Mouse (Mus musculus) forebrain, embryonic 12.5 days (tissue): ENCODE results near the gene Scd3. TPM values are rescaled to one million over a fixed set of nuclear protein-coding genes. Genes with fewer than 3 reads are reported as not detected.
A peak's percentile ranks its signal among the peaks of the same experiment; 100 is the strongest.

Experiments
- ATAC-seq: fragments of 200-750 bp; cut with Nextera tagmentation; 2 replicates; pipeline ENCODE4 v1.8.0; 2017; ENCODE audit warnings: moderate TSS enrichment; ENCODE audit not compliant: low FRiP score
- H3K27ac ChIP-seq: fragments of 300-500 bp; sonication (generic); 2 replicates; pipeline ENCODE4 v1.5.1; 2016; ENCODE audit warnings: mild to moderate bottlenecking
- H3K27me3 ChIP-seq: fragments of 300-500 bp; sonication (generic); 2 replicates; pipeline ENCODE4 v1.6.1; 2016; ENCODE audit warnings: mild to moderate bottlenecking
- H3K36me3 ChIP-seq: fragments of 300-500 bp; sonication (generic); replicated peaks from 2 replicates; pipeline ENCODE4 v1.6.1; 2016; ENCODE audit warnings: mild to moderate bottlenecking
- H3K4me1 ChIP-seq: fragments of 300-500 bp; sonication (generic); 2 replicates; pipeline ENCODE4 v1.6.1; 2016
- H3K4me2 ChIP-seq: fragments of 300-500 bp; sonication (generic); 2 replicates; pipeline ENCODE4 v1.6.1; 2016; ENCODE audit warnings: mild to moderate bottlenecking, moderate library complexity
- H3K4me3 ChIP-seq: fragments of 300-500 bp; sonication (generic); replicated peaks from 2 replicates; pipeline ENCODE4 v1.5.1; 2016; ENCODE audit warnings: mild to moderate bottlenecking
- H3K9ac ChIP-seq: fragments of 300-500 bp; sonication (generic); 2 replicates; pipeline ENCODE4 v1.6.1; 2016; ENCODE audit warnings: mild to moderate bottlenecking
- H3K9me3 ChIP-seq: fragments of 300-500 bp; sonication (generic); 2 replicates; pipeline ENCODE4 v1.6.1; 2016
- WGBS: fragments of 180-500 bp; shearing (Covaris S2); methylation state at CpG from one replicate; pipeline ENCODE4 v1.1.7; 2016; 5-methylcytosine and 5-hydroxymethylcytosine counted together
- polyA plus RNA-seq: library from polyadenylated mRNA; unstranded; fragments of >200 nt; fragmentation: Nextera tagmentation; extraction: Ambion mirVana; gene quantifications from 2 replicates; pipeline ENCODE4 v1.2.1, GENCODE M21; 2016

Scd3 gene
- polyA plus RNA-seq, 1 experiment from 2014 or later = 0.77 TPM

DNA sequence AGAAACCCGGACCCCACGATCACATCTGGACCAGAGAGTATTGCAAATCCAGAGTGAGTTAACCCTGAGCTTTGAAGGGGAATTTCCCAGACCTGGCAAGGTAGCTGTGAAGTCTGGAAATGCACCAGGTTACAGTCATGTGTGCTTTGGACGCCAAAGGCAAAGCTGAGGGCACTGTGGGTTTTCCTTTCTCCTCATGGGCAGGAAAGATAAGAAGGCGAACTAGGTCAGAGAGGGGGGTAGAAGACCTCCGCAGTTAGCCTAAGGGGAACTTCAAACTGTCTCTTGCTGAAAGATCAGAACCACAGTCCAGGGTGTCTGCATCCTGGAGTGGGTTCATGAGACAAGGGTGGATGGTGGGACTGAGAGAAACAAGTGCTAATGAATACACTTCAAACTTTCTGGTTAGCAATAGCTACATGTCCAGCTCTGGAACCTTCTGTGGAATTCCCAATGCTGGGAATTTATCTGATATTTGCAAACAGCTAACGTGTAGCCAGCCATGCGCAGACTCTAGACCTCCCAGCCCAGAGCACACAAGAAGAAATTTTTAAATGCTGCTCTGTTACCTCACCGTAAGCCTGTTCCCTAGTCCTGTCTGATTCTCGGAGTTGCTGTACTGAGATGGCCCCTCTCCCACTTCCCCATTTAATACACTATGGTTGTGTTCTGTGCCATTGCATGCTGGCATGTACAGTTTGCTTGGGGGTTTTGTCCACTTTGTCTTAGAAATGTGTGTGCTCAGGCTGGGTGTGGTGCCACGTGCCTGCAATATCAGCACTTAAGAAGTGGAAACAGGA, 5.8 kb upstream of the Scd3 start:
- Histone ChIP-seq H3K36me3 (no peaks in the 10 kb centered on the region), H3K9me3 (no peaks in the 10 kb centered on the region), H3K4me2 (no peak overlapping the region), H3K27me3 (no peaks in the 10 kb centered on the region), H3K4me3 (no peak overlapping the region), H3K27ac (no peak overlapping the region), H3K9ac (no peak overlapping the region), H3K4me1 (0 out of 2 replicates have a peak, but pooled peaks cover 3% of the 10 kb centered on the region)
- ATAC-seq = no peak
- 89% methylated on average over 10 of the region's 10 CpGs for WGBS

GRCm38 (mm10) chr19:44198494-44198893, 4.6 kb upstream of the Scd3 start:
- WGBS = 91% methylated on average over 6 of the region's 6 CpGs
- H3K9ac ChIP-seq = no peak overlapping the region
- ATAC-seq = no peak

GRCm38 (mm10) chr19:44198964-44199363, 4.1 kb upstream of the Scd3 start:
- Histone ChIP-seq H3K4me1 (no peaks in the 10 kb centered on the region), H3K4me3 (no peak overlapping the region), H3K4me2 (no peak overlapping the region), H3K27ac (no peak overlapping the region), H3K27me3 (no peaks in the 10 kb centered on the region), H3K9me3 (0 out of 2 replicates have a peak, but pooled peaks cover 3% of the 10 kb centered on the region), H3K36me3 (no peaks in the 10 kb centered on the region), H3K9ac (no peak overlapping the region)
- 76% methylated on average over 2 of the region's 2 CpGs for WGBS
- no peak for ATAC-seq

More at GRCm38 (mm10) chr19:44198494-44198893, 4.6 kb upstream of the Scd3 start:
- Histone ChIP-seq H3K4me1 (no peaks in the 10 kb centered on the region), H3K4me3 (no peak overlapping the region), H3K27ac (no peak overlapping the region), H3K27me3 (no peaks in the 10 kb centered on the region), H3K4me2 (no peak overlapping the region), H3K9me3 (0 out of 2 replicates have a peak, but pooled peaks cover 3% of the 10 kb centered on the region), H3K36me3 (no peaks in the 10 kb centered on the region)

DNA sequence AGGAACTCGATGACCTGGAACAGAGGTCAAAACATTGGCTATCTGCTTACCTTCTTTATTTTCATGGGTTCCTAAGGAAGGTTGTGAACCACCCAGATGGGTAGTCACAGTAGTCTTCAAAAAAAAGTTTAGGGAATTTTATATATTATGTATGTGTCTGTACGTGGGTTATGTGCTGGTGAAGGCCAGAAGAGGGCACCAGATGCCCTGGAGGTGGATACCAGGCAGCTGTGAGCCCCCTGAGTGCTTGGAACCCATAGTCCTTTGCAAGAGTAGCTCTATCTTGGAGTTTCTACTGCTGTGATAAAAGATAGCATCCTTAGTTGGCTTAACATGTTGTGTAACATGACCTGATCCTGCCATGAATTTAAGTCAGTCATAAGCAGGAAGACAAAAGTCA, 4.0 kb downstream of the Scd3 start:
- 75% methylated on average over 2 of the region's 2 CpGs for WGBS
- Histone ChIP-seq H3K4me1 (no peaks in the 10 kb centered on the region), H3K36me3 (no peaks in the 10 kb centered on the region), H3K27ac (no peak overlapping the region), H3K27me3 (no peaks in the 10 kb centered on the region), H3K9ac (no peak overlapping the region), H3K4me2 (no peak overlapping the region), H3K4me3 (no peak overlapping the region), H3K9me3 (0 out of 2 replicates have a peak, but pooled peaks cover 3% of the 10 kb centered on the region)
- ATAC-seq = no peak

DNA sequence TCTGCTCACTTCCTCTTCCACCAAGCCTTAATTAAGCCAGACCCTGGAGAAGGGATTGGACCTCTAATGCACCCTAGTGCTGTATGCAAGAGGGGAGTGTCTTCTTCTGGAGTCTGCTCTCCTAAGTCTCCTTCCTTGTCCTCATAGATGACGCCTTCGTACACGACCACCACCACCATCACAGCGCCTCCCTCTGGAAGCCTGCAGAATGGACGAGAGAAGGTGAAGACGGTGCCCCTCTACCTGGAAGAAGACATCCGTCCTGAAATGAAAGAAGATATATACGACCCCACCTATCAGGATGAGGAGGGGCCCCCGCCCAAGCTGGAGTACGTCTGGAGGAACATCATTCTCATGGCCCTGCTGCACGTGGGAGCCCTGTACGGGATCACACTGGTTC, 12.2 kb downstream of the Scd3 start:
- H3K4me3 ChIP-seq = no peak overlapping the region
- no peaks in the 10 kb centered on the region for H3K4me1 ChIP-seq
- no peaks in the 10 kb centered on the region for H3K27me3 ChIP-seq
- ATAC-seq = no peak
- H3K36me3 ChIP-seq = no peaks in the 10 kb centered on the region
- H3K9ac ChIP-seq = no peak overlapping the region
- WGBS = 73% methylated on average over 12 of the region's 12 CpGs
- H3K4me2 ChIP-seq = no peak overlapping the region
- H3K9me3 ChIP-seq = no peaks in the 10 kb centered on the region
- H3K27ac ChIP-seq = no peak overlapping the region

DNA sequence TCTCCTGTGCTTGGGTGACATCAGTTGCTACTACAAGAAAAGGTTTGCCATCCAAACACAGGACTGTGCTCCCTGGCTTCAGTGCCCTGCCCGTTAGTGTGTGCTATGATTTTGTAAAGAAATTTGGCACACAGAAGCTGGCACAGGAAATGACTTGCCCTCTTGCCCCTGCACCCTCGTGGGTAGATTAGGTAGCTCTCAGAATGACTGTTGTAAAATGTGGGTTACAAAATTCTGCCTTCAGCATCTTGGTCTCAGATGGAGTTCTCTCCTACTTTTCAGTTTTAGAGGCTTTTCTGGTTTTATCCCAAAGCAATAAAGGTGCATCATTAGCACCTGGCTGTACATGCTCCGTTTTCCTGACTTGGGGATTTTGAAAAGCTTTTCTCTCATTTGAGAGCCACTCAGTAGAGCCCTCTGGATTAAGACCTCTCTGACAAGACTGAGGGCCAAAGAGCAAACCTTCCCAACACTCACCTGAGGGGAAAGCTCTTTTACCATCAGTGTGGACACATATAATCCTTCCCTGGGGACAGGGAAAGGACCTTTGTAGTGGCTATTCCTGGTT, 15.0 kb downstream of the Scd3 start:
- Histone ChIP-seq H3K4me1 (no peaks in the 10 kb centered on the region), H3K27ac (no peak overlapping the region), H3K9me3 (no peaks in the 10 kb centered on the region), H3K4me3 (no peak overlapping the region), H3K27me3 (no peaks in the 10 kb centered on the region), H3K4me2 (no peak overlapping the region), H3K9ac (no peak overlapping the region), H3K36me3 (no peaks in the 10 kb centered on the region)
- ATAC-seq = no peak
- WGBS = 71% methylated on average over 3 of the region's 3 CpGs

- Histone ChIP-seq H3K4me3 (no peak overlapping the region), H3K4me2 (no peak overlapping the region), H3K27me3 (no peaks in the 10 kb centered on the region), H3K9me3 (no peaks in the 10 kb centered on the region), H3K27ac (no peak overlapping the region), H3K36me3 (no peaks in the 10 kb centered on the region), H3K9ac (no peak overlapping the region), H3K4me1 (no peaks in the 10 kb centered on the region)
- 94% methylated on average over 5 of the region's 5 CpGs for WGBS
- no peak for ATAC-seq
Measured at GRCm38 (mm10) chr19:44225728-44226127, 22.7 kb downstream of the Scd3 start.

GRCm38 (mm10) chr19:44229776-44230175, 26.7 kb downstream of the Scd3 start:
- H3K4me2 ChIP-seq = no peak overlapping the region
- H3K4me3 ChIP-seq = no peak overlapping the region
- no peak for ATAC-seq
- no peaks in the 10 kb centered on the region for H3K27me3 ChIP-seq
- H3K36me3 ChIP-seq = no peaks in the 10 kb centered on the region
- H3K9ac ChIP-seq = no peak overlapping the region
- 68% methylated on average over 2 of the region's 2 CpGs for WGBS
- no peaks in the 10 kb centered on the region for H3K9me3 ChIP-seq
- no peaks in the 10 kb centered on the region for H3K4me1 ChIP-seq
- no peak overlapping the region for H3K27ac ChIP-seq

- Histone ChIP-seq H3K4me3 (no peak overlapping the region), H3K9me3 (no peaks in the 10 kb centered on the region), H3K27ac (no peak overlapping the region), H3K27me3 (no peaks in the 10 kb centered on the region), H3K36me3 (no peaks in the 10 kb centered on the region), H3K9ac (no peak overlapping the region), H3K4me2 (no peak overlapping the region), H3K4me1 (no peaks in the 10 kb centered on the region)
- WGBS = 84% methylated on average over 3 of the region's 3 CpGs
- no peak for ATAC-seq
Measured at GRCm38 (mm10) chr19:44230212-44230611, 27.1 kb downstream of the Scd3 start.

GRCm38 (mm10) chr19:44231608-44232151, 28.6 kb downstream of the Scd3 start:
- Histone ChIP-seq H3K27me3 (no peaks in the 10 kb centered on the region), H3K36me3 (no peaks in the 10 kb centered on the region), H3K4me3 (no peak overlapping the region), H3K27ac (no peak overlapping the region), H3K4me2 (no peak overlapping the region), H3K9me3 (no peaks in the 10 kb centered on the region), H3K4me1 (no peaks in the 10 kb centered on the region), H3K9ac (no peak overlapping the region)
- ATAC-seq = no peak
- WGBS = 88% methylated on average over 4 of the region's 4 CpGs

DNA sequence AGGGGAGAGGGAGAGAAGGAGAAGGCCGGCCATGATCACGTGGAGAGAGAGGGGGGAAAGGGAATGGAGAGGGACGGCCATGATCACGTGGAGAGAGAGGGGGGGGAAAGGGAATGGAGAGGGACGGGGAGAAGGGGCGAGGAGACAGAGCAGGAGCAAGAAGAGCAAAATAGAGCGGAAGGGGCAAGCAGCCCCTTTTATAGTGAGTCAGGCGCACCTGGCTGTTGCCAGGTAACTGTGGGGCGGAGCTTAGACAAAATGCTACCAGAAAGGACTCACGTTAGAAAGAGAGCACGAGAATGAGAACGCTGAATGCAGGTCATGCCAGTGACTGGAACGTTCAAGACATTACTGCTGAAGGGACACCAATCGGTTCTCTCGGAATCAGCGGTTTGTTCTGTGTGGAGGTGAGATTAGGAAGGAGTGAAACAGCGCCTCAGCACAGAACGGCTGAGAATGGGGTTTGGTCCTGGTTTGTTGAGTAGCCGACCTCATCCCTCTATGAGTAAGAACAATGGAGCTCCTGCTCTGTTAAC, 34.5 kb downstream of the Scd3 start:
- H3K27ac ChIP-seq = no peak overlapping the region
- no peaks in the 10 kb centered on the region for H3K27me3 ChIP-seq
- peak overlapping the region; percentile 37 for H3K4me2 ChIP-seq
- H3K4me1 ChIP-seq = peaks cover 4% of the 10 kb centered on the region; the same call in 1 of the 2 replicates
- ATAC-seq = no peak
- H3K9ac ChIP-seq = no peak overlapping the region
- H3K9me3 ChIP-seq = no peaks in the 10 kb centered on the region
- peak overlapping the region; percentile 8 for H3K4me3 ChIP-seq
- 19% methylated on average over 19 of the region's 19 CpGs for WGBS
- no peaks in the 10 kb centered on the region for H3K36me3 ChIP-seq

DNA sequence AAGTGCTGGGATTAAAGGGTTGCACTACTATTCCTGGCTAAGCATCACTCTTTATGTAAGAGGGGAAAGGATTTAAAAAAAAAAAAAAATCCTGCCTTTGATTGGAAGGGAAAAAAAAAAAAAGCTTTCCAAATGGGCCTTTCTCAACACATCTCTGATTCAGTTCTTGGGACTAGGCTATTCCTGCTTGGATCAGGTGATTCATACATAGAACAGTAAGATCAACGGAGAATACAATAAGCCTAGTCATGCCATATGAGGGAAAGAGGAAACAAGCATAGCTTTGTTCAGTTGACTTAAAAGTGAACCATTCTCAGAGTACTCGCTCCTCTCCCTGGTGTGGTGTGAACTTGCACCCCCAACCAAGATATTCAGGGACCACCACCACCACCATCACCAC, 35.8 kb downstream of the Scd3 start:
- H3K4me1 ChIP-seq = peaks cover 4% of the 10 kb centered on the region; the same call in 1 of the 2 replicates
- H3K36me3 ChIP-seq = no peaks in the 10 kb centered on the region
- H3K27ac ChIP-seq = no peak overlapping the region
- 86% methylated on average over 2 of the region's 2 CpGs for WGBS
- H3K4me3 ChIP-seq = no peak overlapping the region
- no peak overlapping the region for H3K4me2 ChIP-seq
- H3K9me3 ChIP-seq = no peaks in the 10 kb centered on the region
- no peaks in the 10 kb centered on the region for H3K27me3 ChIP-seq
- ATAC-seq = no peak
- no peak overlapping the region for H3K9ac ChIP-seq
